ENCODE assay signal across 11 mouse cellular contexts in the genomic region with DNA sequence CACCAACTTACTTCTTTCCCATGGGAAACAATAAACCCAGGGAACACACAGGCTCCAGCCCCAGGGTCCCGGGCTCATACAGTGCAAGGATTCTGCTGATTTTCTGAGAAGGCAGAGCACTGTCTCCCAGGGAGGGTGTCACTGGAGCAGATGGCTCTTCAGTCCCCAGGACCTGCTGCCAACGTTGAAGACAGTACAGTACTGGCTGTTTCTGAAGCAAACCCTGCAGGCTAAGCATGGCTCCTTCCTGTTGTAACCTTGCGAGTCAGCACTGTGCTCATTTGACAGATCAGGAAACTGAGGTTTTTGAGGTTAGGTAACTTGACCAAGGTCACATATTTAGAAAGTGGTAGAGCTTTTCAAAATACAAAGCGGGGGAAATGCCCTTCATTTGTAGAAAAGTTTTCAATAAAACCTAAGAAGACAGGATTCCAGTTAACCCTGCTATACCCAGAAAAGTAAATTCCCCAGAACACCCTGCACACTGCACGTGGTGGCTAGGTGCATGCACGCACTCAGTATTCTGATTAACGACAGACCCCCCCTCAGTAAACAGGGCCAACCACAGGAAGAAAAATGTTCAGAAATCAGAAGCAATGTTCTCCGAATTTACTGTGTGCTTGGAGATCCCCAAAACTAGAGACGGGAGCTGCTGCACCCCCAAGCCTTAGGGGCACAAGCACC. TPM values are rescaled to one million over a fixed set of nuclear protein-coding genes. Genes with fewer than 3 reads are reported as not detected.
DNase-seq lines count a peak whose midpoint lies in the region; ATAC-seq and TF ChIP-seq lines count a peak whose summit lies in the region.
"Had no signal": no experiment of that assay in that cellular context is flagged by ENCODE, and none has a peak within 500 bp of the region (broad histone marks: within the 10 kb centered on the region; RNA-seq: fewer than 3 reads in every experiment).

No protein-coding gene starts in this region.

- TF ChIP-seq POLR2A in bone marrow, adult 2 months (IDR thresholded peaks at IDR 0.05; ENCODE audit: borderline replicate concordance, control insufficient read depth, low read depth, low read length), result no peak

- ATAC-seq in monocyte, adult 5-6 weeks (replicated peaks; ENCODE audit: insufficient number of reproducible peaks, low FRiP score, low TSS enrichment, poor library complexity, severe bottlenecking), result peak; percentile 48; the same call in 1 of the 2 replicates

- peaks cover 12% of the 10 kb centered on the region for H3K4me1 ChIP-seq in bone marrow, adult 2 months (ENCODE audit: control insufficient read depth, insufficient read depth, low read length)
- H3K4me1 ChIP-seq: limb, embryonic 13.5 days had no signal

- 0 out of 2 replicates have a peak overlapping the region, but pooled peaks have one; percentile 24 for H3K27ac ChIP-seq in bone marrow, adult 2 months (ENCODE audit: control insufficient read depth, insufficient read depth, low read depth, low read length, poor library complexity)
- H3K27ac ChIP-seq: limb, embryonic 13.5 days had no signal

- no peak for TF ChIP-seq CTCF in bone marrow, adult 2 months (IDR thresholded peaks at IDR 0.05; ENCODE audit: control insufficient read depth, insufficient read depth, low read length)

- H3K4me3 ChIP-seq in bone marrow, adult 2 months (replicated peaks; ENCODE audit: control insufficient read depth, low read depth, low read length), result no peak overlapping the region
- H3K4me3 ChIP-seq: limb, embryonic 13.5 days had no signal

- DNase-seq in spleen, postnatal 36 days (ENCODE audit: low spot score in 2 of 2), result peak; percentile 78 to 81
- DNase-seq in spleen, postnatal 10 days (ENCODE audit: low spot score in 2 of 2), result no peak
- peak; percentile 62 to 73 for DNase-seq in cerebellum, postnatal 14 days
- no peak for DNase-seq in kidney, adult 11 months
- DNase-seq in adipocyte (ENCODE audit: low spot score), result no peak
- no peak for DNase-seq in embryo, embryonic 11 days
- DNase-seq: adrenal gland, postnatal 25 days; kidney, adult 8-10 months had no signal

- 2% methylated on average over 9 of the region's 9 CpGs for WGBS in bone marrow, adult 2 months

RNA-seq across cellular contexts. Expression of a gene that starts 10.9 kb away (rescaled TPM):
- polyA plus RNA-seq in bone marrow, adult 2 months (2011; ENCODE audit: insufficient read depth, insufficient read length, low replicate concordance, missing spikeins), result 14.3 and 36.7 TPM in 2 replicates
- total RNA-seq in monocyte, adult 5-6 weeks (2017), result 47.3 to 80.2 TPM (median 65.0 TPM) in 3 replicates

RNA-seq across cellular contexts. Expression of a gene that starts 22.1 kb away (rescaled TPM):
- polyA plus RNA-seq in bone marrow, adult 2 months (2011; ENCODE audit: insufficient read depth, insufficient read length, low replicate concordance, missing spikeins), result 33.7 and 62.7 TPM in 2 replicates
- 315 to 366 TPM (median 360 TPM) in 3 replicates for total RNA-seq in monocyte, adult 5-6 weeks (2017)

RNA-seq across cellular contexts. Expression of a gene that starts 52.1 kb away (rescaled TPM):
- 14.8 and 33.9 TPM in 2 replicates for polyA plus RNA-seq in bone marrow, adult 2 months (2011; ENCODE audit: insufficient read depth, insufficient read length, low replicate concordance, missing spikeins)
- total RNA-seq in monocyte, adult 5-6 weeks (2017), result 91.2 to 135 TPM (median 106 TPM) in 3 replicates

Comparison
In these comparisons a context has a peak if more than half of its experiments do, and no peak if none do; other contexts are left out.
1. DNase-seq: peak in spleen, postnatal 36 days (2 of 2) and cerebellum, postnatal 14 days (2 of 2); none in spleen, postnatal 10 days (0 of 2), kidney, adult 11 months (single experiment), adipocyte (single experiment) and embryo, embryonic 11 days (single experiment).